Mouse (Mus musculus): ENCODE measurements around the gene Wwc2.

DNA sequence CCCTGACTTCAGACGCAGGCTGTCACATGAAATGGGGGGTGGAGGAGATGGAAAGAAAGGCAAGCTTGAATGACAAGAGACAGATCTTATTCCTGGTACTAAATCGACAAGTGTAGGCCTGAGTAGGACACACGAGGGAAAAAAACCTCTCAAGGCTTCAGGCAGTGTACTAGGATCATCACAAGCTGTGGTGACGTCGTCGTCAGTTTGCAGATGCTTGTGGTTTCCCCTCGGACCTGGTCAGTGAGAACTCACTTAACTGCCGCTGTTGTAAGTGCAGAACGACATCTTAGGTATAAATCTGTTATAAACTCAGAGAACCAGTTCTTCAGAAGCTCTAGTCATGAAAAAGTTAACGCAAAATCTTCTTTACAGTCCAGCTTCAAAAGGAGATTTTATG lies 67.9 kb downstream of the Wwc2 start:
- TF ChIP-seq CTCF (IDR thresholded peaks at IDR 0.05; ENCODE audit: low read depth): no peak
- no peak for TF ChIP-seq EP300 (IDR thresholded peaks at IDR 0.05; ENCODE audit: low read depth)

Data from liver, postnatal 0 days (tissue).